Mouse (Mus musculus) cerebellum, adult 11-12 months (tissue): ENCODE data around the gene Tdp2.

ENCODE experiments used
- DNase-seq: peaks from one replicate; pipeline ENCODE4 v3.0.0; 2022

Tdp2 gene

GRCm38 (mm10) chr13:24831353-24832130, at the start of gene Tdp2, which contains the start of gene Acot13:
TSS of gene Tdp2 (plus strand) at chr13:24831679.
TSS of gene Acot13 (minus strand) at chr13:24831540.
- DNase-seq = peak; percentile 98

GRCm38 (mm10) chr13:24781916-24782315, 49.6 kb upstream of the Tdp2 start:
- no peak for DNase-seq

GRCm38 (mm10) chr13:24786014-24786490, 45.4 kb upstream of the Tdp2 start:
- DNase-seq = peak; percentile 80

GRCm38 (mm10) chr13:24787477-24787876, 44.0 kb upstream of the Tdp2 start:
- no peak for DNase-seq

- DNase-seq = no peak
These were observed 40.1 kb upstream of the Tdp2 start for GRCm38 (mm10) chr13:24791349-24791748.

- no peak for DNase-seq
These were observed 39.0 kb upstream of the Tdp2 start for GRCm38 (mm10) chr13:24792411-24793045.

GRCm38 (mm10) chr13:24798686-24799085, 32.8 kb upstream of the Tdp2 start:
- DNase-seq = no peak

GRCm38 (mm10) chr13:24799378-24799777, 32.1 kb upstream of the Tdp2 start:
- DNase-seq = peak; percentile 32

- DNase-seq = peak; percentile 64
These were observed 31.4 kb upstream of the Tdp2 start for GRCm38 (mm10) chr13:24799925-24800673.

- peak; percentile 98 for DNase-seq
These were observed 30.7 kb upstream of the Tdp2 start for GRCm38 (mm10) chr13:24800674-24801307.

GRCm38 (mm10) chr13:24801308-24801921, 30.1 kb upstream of the Tdp2 start, which contains the start of gene BC005537:
TSS of gene BC005537 (plus strand) at chr13:24801657.
- DNase-seq = peak; percentile 69

GRCm38 (mm10) chr13:24802131-24802691, 29.3 kb upstream of the Tdp2 start:
- DNase-seq = peak; percentile 58

GRCm38 (mm10) chr13:24803196-24803595, 28.3 kb upstream of the Tdp2 start:
- no peak for DNase-seq

GRCm38 (mm10) chr13:24806079-24806478, 25.4 kb upstream of the Tdp2 start:
- no peak for DNase-seq

GRCm38 (mm10) chr13:24812521-24812920, 19.0 kb upstream of the Tdp2 start:
- DNase-seq = no peak

- no peak for DNase-seq
These were observed 16.9 kb upstream of the Tdp2 start for GRCm38 (mm10) chr13:24814616-24815015.

GRCm38 (mm10) chr13:24816125-24817092, 15.1 kb upstream of the Tdp2 start:
- no peak for DNase-seq

- DNase-seq = no peak
These were observed 11.5 kb upstream of the Tdp2 start for GRCm38 (mm10) chr13:24819931-24820330.

- DNase-seq = no peak
These were observed 8.7 kb upstream of the Tdp2 start for GRCm38 (mm10) chr13:24822663-24823343.

GRCm38 (mm10) chr13:24824647-24825046, 6.8 kb upstream of the Tdp2 start:
- DNase-seq = no peak
